Mouse (Mus musculus) liver, postnatal 0 days (tissue): ENCODE results near the gene Gpr55.

Experiments
- CTCF ChIP-seq: sonication (generic); IDR thresholded peaks from 2 replicates; pipeline ENCODE4 v1.5.1; 2016; ENCODE audit warnings: antibody characterized with exemption, low read depth
- EP300 ChIP-seq: IDR thresholded peaks from 2 replicates; pipeline ENCODE4 v1.6.1; 2016; ENCODE audit warnings: antibody characterized with exemption, low read depth, mild to moderate bottlenecking

DNA sequence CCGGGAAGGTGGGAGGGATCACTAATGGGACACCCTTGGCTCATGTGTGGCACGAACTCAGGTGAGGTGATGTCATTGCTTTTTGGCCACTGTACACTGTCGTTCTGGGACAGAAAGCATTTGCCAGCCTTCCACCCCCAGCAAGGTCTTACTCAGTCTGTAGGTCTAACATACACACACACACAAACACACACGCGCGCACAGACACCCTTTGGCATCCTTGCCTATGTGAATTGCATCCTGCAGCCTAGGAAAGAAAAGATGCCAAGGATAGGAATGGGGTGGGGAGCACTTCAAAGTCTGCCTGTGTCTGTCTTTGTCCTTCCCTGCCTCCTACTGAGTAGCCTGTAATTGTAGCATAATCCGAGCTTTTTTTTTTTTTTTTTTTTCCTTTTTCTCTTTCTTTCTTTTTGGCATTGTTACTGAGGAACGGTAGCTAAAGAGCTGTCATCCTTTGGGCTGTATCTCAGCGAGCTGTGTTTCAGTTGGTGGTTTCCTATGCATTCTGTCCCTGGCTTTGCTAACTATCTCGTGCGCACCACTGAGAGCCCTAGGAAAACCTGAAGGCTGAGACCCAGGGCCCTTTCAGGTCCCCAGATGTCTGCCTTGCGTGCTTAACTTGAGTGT lies 61.9 kb downstream of the Gpr55 start:
- TF ChIP-seq CTCF (no peak), EP300 (no peak)
